Mouse (Mus musculus) limb, embryonic 15.5 days (tissue): ENCODE measurements around the gene 4930451I11Rik. TPM values are rescaled to one million over a fixed set of nuclear protein-coding genes. Genes with fewer than 3 reads are reported as not detected.

Experiments used
- ATAC-seq: fragments of 200-750 bp; cut with Nextera tagmentation; 2 replicates; pipeline ENCODE4 v1.8.0; 2017; ENCODE audit warnings: low read depth, moderate TSS enrichment; ENCODE audit not compliant: insufficient number of reproducible peaks, low FRiP score, low TSS enrichment
- H3K27ac ChIP-seq: fragments of 300-500 bp; sonication (generic); 2 replicates; pipeline ENCODE4 v1.5.1; 2015; ENCODE audit warnings: moderate library complexity, mild to moderate bottlenecking, inconsistent platforms
- H3K27me3 ChIP-seq: fragments of 300-500 bp; sonication (generic); 2 replicates; pipeline ENCODE4 v1.6.1; 2015; ENCODE audit warnings: inconsistent platforms
- H3K36me3 ChIP-seq: fragments of 300-500 bp; sonication (generic); 2 replicates; pipeline ENCODE4 v1.6.1; 2015; ENCODE audit warnings: inconsistent platforms
- H3K4me1 ChIP-seq: fragments of 300-500 bp; sonication (generic); 2 replicates; pipeline ENCODE4 v1.6.1; 2015; ENCODE audit warnings: inconsistent platforms
- H3K4me2 ChIP-seq: fragments of 300-500 bp; sonication (generic); 2 replicates; pipeline ENCODE4 v1.6.1; 2015; ENCODE audit warnings: mild to moderate bottlenecking, inconsistent platforms
- H3K4me3 ChIP-seq: fragments of 300-500 bp; sonication (generic); 2 replicates; pipeline ENCODE4 v1.5.1; 2015; ENCODE audit warnings: mild to moderate bottlenecking, inconsistent platforms
- H3K9ac ChIP-seq: fragments of 300-500 bp; sonication (generic); 2 replicates; pipeline ENCODE4 v1.6.1; 2015; ENCODE audit warnings: inconsistent platforms
- H3K9me3 ChIP-seq: fragments of 300-500 bp; sonication (generic); 2 replicates; pipeline ENCODE4 v1.6.1; 2016; ENCODE audit warnings: inconsistent platforms
- WGBS: fragments of 180-500 bp; shearing (Covaris S2); methylation state at CpG from one replicate; pipeline ENCODE4 v1.1.7; 2015; 5-methylcytosine and 5-hydroxymethylcytosine counted together
- polyA plus RNA-seq: library from polyadenylated mRNA; unstranded; fragments of >200 nt; fragmentation: Nextera tagmentation; extraction: Ambion mirVana; gene quantifications from 2 replicates; pipeline ENCODE4 v1.2.1, GENCODE M21; 2015

The 4930451I11Rik gene
- polyA plus RNA-seq, 1 experiment from 2014 or later: not detected

GRCm38 (mm10) chr7:126798127-126799049, 33.1 kb downstream of the 4930451I11Rik start:
- Histone ChIP-seq H3K4me3 (peak overlapping the region; percentile 83), H3K4me1 (peaks cover 41% of the 10 kb centered on the region), H3K4me2 (peak overlapping the region; percentile 62), H3K36me3 (peaks cover 43% of the 10 kb centered on the region), H3K27ac (peak overlapping the region; percentile 95), H3K9me3 (no peaks in the 10 kb centered on the region), H3K27me3 (no peaks in the 10 kb centered on the region), H3K9ac (peak overlapping the region; percentile 87)
- under 1% methylated on average over 40 of the region's 40 CpGs for WGBS
- ATAC-seq: no peak

DNA sequence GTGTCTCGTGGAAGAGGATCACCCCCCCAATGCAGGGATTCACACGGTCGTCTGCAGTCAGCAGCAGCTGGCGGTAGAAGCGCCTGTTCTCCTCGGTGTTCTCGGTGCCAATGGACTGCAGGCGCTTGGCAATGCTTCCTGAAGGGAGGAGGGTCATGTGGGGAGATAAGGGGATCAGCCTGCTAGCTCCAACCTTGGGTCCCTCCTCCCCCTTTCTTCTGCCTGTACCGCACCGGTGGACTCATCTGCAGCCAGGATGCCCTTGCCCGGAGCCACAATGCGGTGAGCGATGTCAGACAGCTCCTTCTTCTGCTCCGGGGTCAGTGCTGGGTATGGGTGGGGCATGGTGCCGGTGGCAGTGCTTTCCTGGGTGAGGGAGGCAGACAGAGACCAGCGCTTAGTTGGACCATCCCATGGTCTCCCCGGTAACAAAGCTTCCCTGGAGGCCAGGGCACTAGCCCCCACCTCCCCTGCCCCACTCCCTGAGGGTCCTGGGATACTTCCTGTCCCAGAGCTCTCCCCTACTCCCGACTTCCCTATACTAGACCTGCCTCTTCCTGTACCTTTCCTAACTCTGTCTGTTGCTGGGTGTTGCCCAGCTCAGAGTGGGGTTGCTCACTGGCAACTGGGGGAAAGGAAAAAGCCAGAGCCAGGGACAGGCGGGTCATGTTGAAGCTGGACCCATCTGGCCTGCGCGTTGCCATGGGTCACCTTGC, 33.9 kb downstream of the 4930451I11Rik start, which contains the start of gene Fam57b:
Gene Fam57b, plus strand, starts transcription at position 258 of the 716 bp plus-strand sequence.
- no peak for ATAC-seq
- peaks cover 45% of the 10 kb centered on the region for H3K4me1 ChIP-seq
- peak within 1 kb of the TSS; percentile 87 for H3K9ac ChIP-seq
- H3K27ac ChIP-seq: peak within 1 kb of the TSS; percentile 95
- H3K36me3 ChIP-seq: peaks cover 38% of the 10 kb centered on the region
- H3K27me3 ChIP-seq: no peaks in the 10 kb centered on the region
- peak within 1 kb of the TSS; percentile 83 for H3K4me3 ChIP-seq
- H3K4me2 ChIP-seq: peak within 1 kb of the TSS; percentile 62
- no peaks in the 10 kb centered on the region for H3K9me3 ChIP-seq
- WGBS: 27% methylated on average over 21 of the region's 21 CpGs

GRCm38 (mm10) chr7:126796350-126796932, 35.0 kb downstream of the 4930451I11Rik start:
- 72% methylated on average over 8 of the region's 8 CpGs for WGBS
- Histone ChIP-seq H3K4me3 (no peak overlapping the region; the same call in 1 of the 2 replicates), H3K4me2 (peak overlapping the region; percentile 62; the same call in 1 of the 2 replicates), H3K36me3 (peaks cover 34% of the 10 kb centered on the region), H3K4me1 (peaks cover 45% of the 10 kb centered on the region), H3K9me3 (no peaks in the 10 kb centered on the region), H3K27ac (no peak overlapping the region), H3K9ac (no peak overlapping the region), H3K27me3 (no peaks in the 10 kb centered on the region)
- no peak for ATAC-seq

DNA sequence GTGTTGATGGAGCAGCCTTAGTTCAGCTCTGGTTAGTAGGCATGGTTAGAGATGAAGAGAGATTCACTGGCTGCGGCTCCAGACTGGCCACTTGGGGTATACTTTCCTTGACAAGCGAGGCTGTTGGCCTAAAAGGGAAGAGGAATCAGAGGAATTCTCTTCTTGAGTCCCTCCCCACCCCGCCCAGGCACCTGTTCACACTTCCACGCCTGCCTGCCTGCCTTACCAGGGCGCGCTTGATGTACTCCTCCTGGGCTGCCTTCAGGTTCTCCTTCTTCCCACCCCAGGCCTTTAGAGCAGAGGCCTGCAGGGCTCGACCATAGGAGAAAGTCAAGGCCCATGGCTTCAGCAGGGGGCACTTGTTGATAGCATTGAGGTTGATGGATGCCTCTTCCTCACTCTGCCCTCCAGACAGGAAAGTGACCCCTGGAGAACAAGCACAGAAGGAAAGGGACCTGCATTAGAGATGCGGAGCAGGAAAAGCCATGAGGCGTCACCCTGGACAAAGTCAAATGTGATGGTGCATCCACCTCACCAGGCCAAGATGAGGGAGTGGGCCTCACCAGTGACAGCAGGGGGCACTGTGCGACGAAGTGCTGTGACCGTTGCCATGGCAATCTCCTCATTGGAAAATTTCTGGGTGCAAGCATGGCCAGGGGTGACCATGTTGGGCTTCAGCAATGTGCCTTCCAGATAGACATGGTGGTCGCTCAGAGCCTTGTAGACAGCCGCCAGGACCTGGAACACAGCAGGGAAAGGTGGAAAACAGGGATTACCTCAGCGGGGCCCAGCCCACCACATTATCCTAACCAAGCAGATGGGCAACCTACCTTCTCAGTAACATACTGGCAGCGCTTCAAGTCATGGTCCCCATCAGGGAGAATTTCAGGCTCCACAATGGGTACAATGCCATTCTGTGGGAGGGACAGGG, 35.8 kb downstream of the 4930451I11Rik start:
- Histone ChIP-seq H3K4me2 (no peak overlapping the region), H3K27ac (no peak overlapping the region), H3K4me1 (peaks cover 43% of the 10 kb centered on the region), H3K9ac (no peak overlapping the region), H3K9me3 (no peaks in the 10 kb centered on the region), H3K4me3 (no peak overlapping the region), H3K36me3 (peaks cover 34% of the 10 kb centered on the region), H3K27me3 (no peaks in the 10 kb centered on the region)
- no peak for ATAC-seq
- 83% methylated on average over 16 of the region's 16 CpGs for WGBS

DNA sequence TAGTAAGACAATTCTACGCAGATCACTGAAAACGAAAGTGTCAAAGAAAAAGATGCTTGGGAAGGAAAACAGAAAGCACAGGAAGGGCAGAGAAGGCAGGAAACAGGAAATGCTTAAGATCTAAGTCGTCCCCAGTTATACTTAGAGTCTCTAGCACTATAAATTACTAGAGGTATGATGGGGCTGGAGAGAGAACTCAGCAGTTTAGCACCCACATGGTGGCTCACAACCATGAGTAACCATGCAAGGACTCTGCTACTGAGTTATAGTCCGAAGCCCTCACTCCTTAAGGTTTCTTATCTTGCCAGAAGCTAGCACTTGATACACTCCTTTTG, 37.2 kb downstream of the 4930451I11Rik start:
- H3K9me3 ChIP-seq: no peaks in the 10 kb centered on the region
- H3K27ac ChIP-seq: 0 out of 2 replicates have a peak overlapping the region, but pooled peaks have one; percentile 1
- no peak overlapping the region for H3K4me2 ChIP-seq
- H3K27me3 ChIP-seq: no peaks in the 10 kb centered on the region
- WGBS: 74% methylated on average over 4 of the region's 4 CpGs
- peaks cover 37% of the 10 kb centered on the region for H3K4me1 ChIP-seq
- H3K9ac ChIP-seq: no peak overlapping the region
- H3K4me3 ChIP-seq: no peak overlapping the region
- no peak for ATAC-seq
- H3K36me3 ChIP-seq: peaks cover 44% of the 10 kb centered on the region

GRCm38 (mm10) chr7:126793456-126794270, 37.8 kb downstream of the 4930451I11Rik start:
- no peak for ATAC-seq
- no peak overlapping the region for H3K4me3 ChIP-seq
- peaks cover 37% of the 10 kb centered on the region for H3K4me1 ChIP-seq
- H3K9me3 ChIP-seq: no peaks in the 10 kb centered on the region
- H3K4me2 ChIP-seq: no peak overlapping the region
- peaks cover 50% of the 10 kb centered on the region for H3K36me3 ChIP-seq
- H3K9ac ChIP-seq: no peak overlapping the region
- 0 out of 2 replicates have a peak overlapping the region, but pooled peaks have one; percentile 1 for H3K27ac ChIP-seq
- 75% methylated on average over 4 of the region's 4 CpGs for WGBS
- no peaks in the 10 kb centered on the region for H3K27me3 ChIP-seq

DNA sequence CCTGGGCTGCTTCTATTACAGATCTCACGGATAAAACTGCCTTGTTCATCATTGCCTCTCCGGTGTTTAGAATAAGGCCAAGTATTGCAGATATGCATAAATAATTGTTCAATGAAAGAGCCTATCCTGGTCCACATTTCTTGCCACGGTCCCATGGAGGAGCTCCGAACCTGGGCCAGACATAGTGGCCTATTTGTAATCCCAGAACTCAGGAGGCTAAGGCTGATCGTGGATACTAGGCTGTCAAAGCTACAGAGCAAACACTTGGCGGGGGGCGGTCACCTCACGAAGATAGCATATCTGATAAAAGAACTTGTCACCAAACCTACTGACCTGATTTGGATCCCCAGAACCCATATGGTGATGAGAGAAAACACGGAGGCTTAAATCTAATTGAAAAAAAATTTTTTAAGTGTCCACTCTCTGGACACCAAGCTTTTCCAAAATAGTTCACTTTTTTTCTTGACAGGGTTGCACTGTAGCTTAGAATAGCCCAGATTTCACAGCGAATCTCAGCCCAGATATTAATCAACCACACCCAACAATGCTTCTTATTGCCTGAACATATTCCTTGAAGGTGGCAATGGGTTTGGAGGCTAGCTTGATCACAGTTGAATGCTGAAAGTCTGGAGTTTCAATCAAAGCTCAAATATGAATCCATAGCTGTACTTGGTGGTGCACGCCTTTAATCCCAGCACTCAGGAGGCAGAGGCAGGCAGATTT, 38.6 kb downstream of the 4930451I11Rik start:
- Histone ChIP-seq H3K4me1 (peaks cover 36% of the 10 kb centered on the region), H3K27ac (peak overlapping the region; percentile 99), H3K27me3 (no peaks in the 10 kb centered on the region), H3K9me3 (no peaks in the 10 kb centered on the region), H3K4me3 (peak overlapping the region; percentile 71), H3K9ac (no peak overlapping the region), H3K36me3 (peaks cover 58% of the 10 kb centered on the region), H3K4me2 (peak overlapping the region; percentile 50)
- WGBS: 28% methylated on average over 11 of the region's 11 CpGs
- no peak for ATAC-seq

- WGBS: under 1% methylated on average over 76 of the region's 83 CpGs
- Histone ChIP-seq H3K4me1 (peaks cover 28% of the 10 kb centered on the region), H3K27me3 (no peaks in the 10 kb centered on the region), H3K4me3 (peak within 1 kb of the TSS; percentile 71), H3K27ac (peak within 1 kb of the TSS; percentile 99), H3K4me2 (peak within 1 kb of the TSS; percentile 50), H3K9me3 (no peaks in the 10 kb centered on the region), H3K36me3 (peaks cover 64% of the 10 kb centered on the region), H3K9ac (peak within 1 kb of the TSS; percentile 83)
- ATAC-seq: peak; percentile 90
Observed at GRCm38 (mm10) chr7:126791851-126792720, 39.4 kb downstream of the 4930451I11Rik start, which contains the start of gene Ppp4c. Gene Ppp4c, minus strand, starts transcription at chr7:126792496.

- WGBS: 91% methylated on average over 4 of the region's 4 CpGs
- Histone ChIP-seq H3K9me3 (no peaks in the 10 kb centered on the region), H3K4me3 (no peak overlapping the region), H3K27ac (no peak overlapping the region), H3K36me3 (peaks cover 64% of the 10 kb centered on the region), H3K4me2 (no peak overlapping the region), H3K4me1 (peaks cover 13% of the 10 kb centered on the region), H3K9ac (no peak overlapping the region), H3K27me3 (no peaks in the 10 kb centered on the region)
- no peak for ATAC-seq
Observed at GRCm38 (mm10) chr7:126789141-126789540, 42.3 kb downstream of the 4930451I11Rik start.
